Mouse (Mus musculus): ENCODE measurements around the gene Il6. TPM values are rescaled to one million over a fixed set of nuclear protein-coding genes. Genes with fewer than 3 reads are reported as not detected.
"Not testable (repeated sequence)": the region's sequence is repeated elsewhere in the genome, so short reads cannot be mapped to it uniquely, and the experiment has no call there.

Il6 gene
- polyA plus RNA-seq, 1 experiment from 2014 or later = 0.28 TPM

DNA sequence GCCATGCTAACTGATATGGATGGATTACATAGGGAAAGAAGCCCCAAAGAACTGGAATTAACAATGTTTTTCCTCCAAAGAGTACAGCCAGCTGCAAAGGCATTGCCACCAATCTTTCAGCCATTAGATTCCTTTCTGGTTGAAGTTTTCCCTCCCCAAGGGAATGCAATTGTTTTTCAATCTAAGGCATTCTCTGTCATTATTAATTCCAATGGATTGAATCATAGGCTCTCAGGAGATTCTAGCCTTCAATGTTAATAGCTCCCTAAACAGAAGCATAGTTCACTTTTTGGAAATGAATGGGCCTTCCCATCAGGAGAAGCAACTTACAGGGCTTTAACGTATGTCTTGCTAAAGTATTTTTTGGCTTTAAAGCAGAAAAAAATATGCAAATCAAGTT, 15.6 kb upstream of the Il6 start:
- ATAC-seq (ENCODE audit: insufficient number of reproducible peaks, insufficient read depth, low FRiP score, low read depth) = no peak
- 97% methylated on average over 1 of the region's 1 CpGs for WGBS
- Histone ChIP-seq H3K27ac (replicated peaks in 1 of 2; ENCODE audit: control insufficient read depth in 1 of 2, insufficient read depth in 1 of 2, low read depth in 2 of 2, low read length in 2 of 2) (no peak overlapping the region), H3K9me3 (ENCODE audit: control insufficient read depth, low read length) (no peaks in the 10 kb centered on the region), H3K36me3 (ENCODE audit: control insufficient read depth, insufficient read depth, low read length) (no peaks in the 10 kb centered on the region), H3K9ac (ENCODE audit: low read length) (no peak overlapping the region), H3K4me2 (ENCODE audit: low read length) (no peak overlapping the region), H3K4me1 (ENCODE audit: control insufficient read depth in 2 of 2, insufficient read depth in 2 of 2, low read length in 2 of 2) (peaks cover 0 to 4% of the 10 kb centered on the region in 2 experiments; a peak in 3 of 4 replicates), H3K27me3 (ENCODE audit: control insufficient read depth, insufficient read depth, low read length) (no peaks in the 10 kb centered on the region), H3K4me3 (ENCODE audit: control insufficient read depth in 1 of 2, insufficient read depth in 1 of 2, low read depth in 1 of 2, low read length in 2 of 2) (no peak overlapping the region)

DNA sequence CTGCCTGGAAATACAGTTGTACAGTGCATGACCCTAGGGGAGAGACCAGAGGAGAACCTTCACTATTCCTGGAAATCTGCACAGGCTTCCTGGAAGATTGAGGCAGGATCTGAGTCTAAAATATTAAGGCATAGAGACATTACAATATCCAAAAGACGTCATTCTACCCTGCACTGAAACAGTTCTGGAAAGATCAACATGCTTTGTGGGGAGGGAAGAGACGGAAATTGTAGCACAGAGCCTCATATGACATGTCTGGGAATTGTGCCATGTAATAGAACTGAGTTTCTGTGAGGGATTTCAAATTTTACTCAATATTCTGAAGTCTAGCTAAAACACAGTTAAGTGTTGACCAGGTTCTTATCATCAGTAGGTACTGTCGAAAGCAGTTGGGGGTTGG, 12.0 kb upstream of the Il6 start:
- H3K9me3 ChIP-seq (ENCODE audit: control insufficient read depth, low read length) = no peaks in the 10 kb centered on the region
- no peak overlapping the region for H3K4me2 ChIP-seq (ENCODE audit: low read length)
- no peaks in the 10 kb centered on the region for H3K27me3 ChIP-seq (ENCODE audit: control insufficient read depth, insufficient read depth, low read length)
- WGBS = 44% methylated on average over 3 of the region's 3 CpGs
- no peak overlapping the region for H3K9ac ChIP-seq (ENCODE audit: low read length)
- H3K4me3 ChIP-seq (ENCODE audit: control insufficient read depth in 1 of 2, insufficient read depth in 1 of 2, low read depth in 1 of 2, low read length in 2 of 2) = no peak overlapping the region
- no peak overlapping the region for H3K27ac ChIP-seq (replicated peaks in 1 of 2; ENCODE audit: control insufficient read depth in 1 of 2, insufficient read depth in 1 of 2, low read depth in 2 of 2, low read length in 2 of 2)
- ATAC-seq (ENCODE audit: insufficient number of reproducible peaks, insufficient read depth, low FRiP score, low read depth) = no peak
- H3K4me1 ChIP-seq (ENCODE audit: control insufficient read depth in 2 of 2, insufficient read depth in 2 of 2, low read length in 2 of 2) = peaks cover 0 to 4% of the 10 kb centered on the region in 2 experiments; a peak in 2 of 4 replicates
- H3K36me3 ChIP-seq (ENCODE audit: control insufficient read depth, insufficient read depth, low read length) = no peaks in the 10 kb centered on the region

- H3K27ac ChIP-seq (replicated peaks in 1 of 2; ENCODE audit: control insufficient read depth in 1 of 2, insufficient read depth in 1 of 2, low read depth in 2 of 2, low read length in 2 of 2) = no peak overlapping the region
- H3K4me3 ChIP-seq (ENCODE audit: control insufficient read depth in 1 of 2, insufficient read depth in 1 of 2, low read depth in 1 of 2, low read length in 2 of 2) = no peak overlapping the region
- no peaks in the 10 kb centered on the region for H3K9me3 ChIP-seq (ENCODE audit: control insufficient read depth, low read length)
- H3K9ac ChIP-seq (ENCODE audit: low read length) = no peak overlapping the region
- H3K4me1 ChIP-seq (ENCODE audit: control insufficient read depth in 2 of 2, insufficient read depth in 2 of 2, low read length in 2 of 2) = peaks cover 2 to 5% of the 10 kb centered on the region in 2 experiments
- no peaks in the 10 kb centered on the region for H3K27me3 ChIP-seq (ENCODE audit: control insufficient read depth, insufficient read depth, low read length)
- H3K4me2 ChIP-seq (ENCODE audit: low read length) = no peak overlapping the region
- ATAC-seq (ENCODE audit: insufficient number of reproducible peaks, insufficient read depth, low FRiP score, low read depth) = no peak
- 60% methylated on average over 2 of the region's 2 CpGs for WGBS
- no peaks in the 10 kb centered on the region for H3K36me3 ChIP-seq (ENCODE audit: control insufficient read depth, insufficient read depth, low read length)
Measured at GRCm38 (mm10) chr5:30014580-30014979, 1.7 kb downstream of the Il6 start.

DNA sequence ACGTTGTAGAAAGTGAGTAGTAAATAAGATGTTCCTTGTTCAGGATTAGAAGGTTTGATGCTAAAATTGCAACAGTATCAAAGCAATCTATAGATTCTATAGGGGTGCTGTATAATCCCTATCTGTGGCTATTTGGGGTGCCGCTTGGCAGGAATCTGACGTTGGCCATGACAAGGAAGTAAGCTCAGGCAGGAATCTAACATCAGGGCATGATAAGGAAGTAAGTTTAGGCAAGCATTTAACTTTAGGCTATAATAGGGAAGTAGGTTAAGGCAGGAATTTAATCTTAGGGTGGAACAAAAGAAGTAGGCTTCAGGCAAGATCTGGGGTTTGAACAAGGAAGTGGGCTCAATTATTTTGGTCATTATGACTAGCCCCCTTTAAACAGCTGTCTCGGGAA, 22.9 kb downstream of the Il6 start:
- not testable (repeated sequence) for H3K9ac ChIP-seq (ENCODE audit: low read length); H3K36me3 ChIP-seq (ENCODE audit: control insufficient read depth, insufficient read depth, low read length); H3K9me3 ChIP-seq (ENCODE audit: control insufficient read depth, low read length); H3K4me2 ChIP-seq (ENCODE audit: low read length); H3K27ac ChIP-seq (replicated peaks in 1 of 2; ENCODE audit: control insufficient read depth in 1 of 2, insufficient read depth in 1 of 2, low read depth in 2 of 2, low read length in 2 of 2); H3K4me3 ChIP-seq (ENCODE audit: control insufficient read depth in 1 of 2, insufficient read depth in 1 of 2, low read depth in 1 of 2, low read length in 2 of 2); ATAC-seq (ENCODE audit: insufficient number of reproducible peaks, insufficient read depth, low FRiP score, low read depth); H3K4me1 ChIP-seq (ENCODE audit: control insufficient read depth in 2 of 2, insufficient read depth in 2 of 2, low read length in 2 of 2); H3K27me3 ChIP-seq (ENCODE audit: control insufficient read depth, insufficient read depth, low read length)
- 74% methylated on average over 4 of the region's 4 CpGs for WGBS

DNA sequence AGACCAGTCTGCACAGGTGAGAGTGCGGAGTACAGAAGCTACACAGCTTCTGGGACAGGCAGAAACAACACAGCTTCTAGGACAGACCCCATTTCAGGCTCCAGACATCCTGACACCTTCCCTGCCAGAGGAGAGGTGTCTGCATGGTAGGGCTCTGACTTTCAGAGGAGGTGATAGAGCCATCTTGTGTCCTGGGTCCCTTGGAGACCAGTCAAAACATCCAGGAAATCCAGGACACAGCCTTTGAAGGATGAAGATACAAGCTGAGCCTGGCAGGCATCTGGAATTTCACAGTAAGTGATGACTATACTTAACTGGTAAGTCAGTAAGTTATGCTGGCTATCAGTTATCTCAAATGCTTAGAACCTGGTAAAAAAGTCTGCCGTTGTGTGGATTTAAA, 24.2 kb downstream of the Il6 start:
- not testable (repeated sequence) for ATAC-seq (ENCODE audit: insufficient number of reproducible peaks, insufficient read depth, low FRiP score, low read depth); H3K9ac ChIP-seq (ENCODE audit: low read length); H3K27me3 ChIP-seq (ENCODE audit: control insufficient read depth, insufficient read depth, low read length); H3K4me3 ChIP-seq (ENCODE audit: control insufficient read depth in 1 of 2, insufficient read depth in 1 of 2, low read depth in 1 of 2, low read length in 2 of 2); H3K4me1 ChIP-seq (ENCODE audit: control insufficient read depth in 2 of 2, insufficient read depth in 2 of 2, low read length in 2 of 2); H3K27ac ChIP-seq (replicated peaks in 1 of 2; ENCODE audit: control insufficient read depth in 1 of 2, insufficient read depth in 1 of 2, low read depth in 2 of 2, low read length in 2 of 2); H3K4me2 ChIP-seq (ENCODE audit: low read length); H3K9me3 ChIP-seq (ENCODE audit: control insufficient read depth, low read length); H3K36me3 ChIP-seq (ENCODE audit: control insufficient read depth, insufficient read depth, low read length)
- 57% methylated on average over 2 of the region's 2 CpGs for WGBS

GRCm38 (mm10) chr5:30039324-30039723, 26.4 kb downstream of the Il6 start:
- WGBS = 54% methylated on average over 5 of the region's 5 CpGs
- H3K36me3 ChIP-seq (ENCODE audit: control insufficient read depth, insufficient read depth, low read length); H3K4me3 ChIP-seq (ENCODE audit: control insufficient read depth in 1 of 2, insufficient read depth in 1 of 2, low read depth in 1 of 2, low read length in 2 of 2); H3K9ac ChIP-seq (ENCODE audit: low read length); H3K4me1 ChIP-seq (ENCODE audit: control insufficient read depth in 2 of 2, insufficient read depth in 2 of 2, low read length in 2 of 2); H3K27me3 ChIP-seq (ENCODE audit: control insufficient read depth, insufficient read depth, low read length); H3K4me2 ChIP-seq (ENCODE audit: low read length); ATAC-seq (ENCODE audit: insufficient number of reproducible peaks, insufficient read depth, low FRiP score, low read depth); H3K9me3 ChIP-seq (ENCODE audit: control insufficient read depth, low read length); H3K27ac ChIP-seq (replicated peaks in 1 of 2; ENCODE audit: control insufficient read depth in 1 of 2, insufficient read depth in 1 of 2, low read depth in 2 of 2, low read length in 2 of 2): not testable (repeated sequence)

GRCm38 (mm10) chr5:30039841-30040240, 26.9 kb downstream of the Il6 start:
- not testable (repeated sequence) for H3K4me2 ChIP-seq (ENCODE audit: low read length); H3K9ac ChIP-seq (ENCODE audit: low read length); H3K9me3 ChIP-seq (ENCODE audit: control insufficient read depth, low read length); H3K4me3 ChIP-seq (ENCODE audit: control insufficient read depth in 1 of 2, insufficient read depth in 1 of 2, low read depth in 1 of 2, low read length in 2 of 2); ATAC-seq (ENCODE audit: insufficient number of reproducible peaks, insufficient read depth, low FRiP score, low read depth); H3K27me3 ChIP-seq (ENCODE audit: control insufficient read depth, insufficient read depth, low read length); H3K4me1 ChIP-seq (ENCODE audit: control insufficient read depth in 2 of 2, insufficient read depth in 2 of 2, low read length in 2 of 2); H3K36me3 ChIP-seq (ENCODE audit: control insufficient read depth, insufficient read depth, low read length); H3K27ac ChIP-seq (replicated peaks in 1 of 2; ENCODE audit: control insufficient read depth in 1 of 2, insufficient read depth in 1 of 2, low read depth in 2 of 2, low read length in 2 of 2)
- WGBS = 48% methylated on average over 4 of the region's 4 CpGs

- no peaks in the 10 kb centered on the region for H3K4me1 ChIP-seq (ENCODE audit: control insufficient read depth in 2 of 2, insufficient read depth in 2 of 2, low read length in 2 of 2)
- H3K9me3 ChIP-seq (ENCODE audit: control insufficient read depth, low read length) = no peaks in the 10 kb centered on the region
- H3K4me2 ChIP-seq (ENCODE audit: low read length) = no peak overlapping the region
- no peak overlapping the region for H3K27ac ChIP-seq (replicated peaks in 1 of 2; ENCODE audit: control insufficient read depth in 1 of 2, insufficient read depth in 1 of 2, low read depth in 2 of 2, low read length in 2 of 2)
- no peaks in the 10 kb centered on the region for H3K27me3 ChIP-seq (ENCODE audit: control insufficient read depth, insufficient read depth, low read length)
- no peak overlapping the region for H3K9ac ChIP-seq (ENCODE audit: low read length)
- 87% methylated on average over 6 of the region's 6 CpGs for WGBS
- peaks cover 33% of the 10 kb centered on the region for H3K36me3 ChIP-seq (ENCODE audit: control insufficient read depth, insufficient read depth, low read length)
- ATAC-seq (ENCODE audit: insufficient number of reproducible peaks, insufficient read depth, low FRiP score, low read depth) = no peak
- no peak overlapping the region for H3K4me3 ChIP-seq (ENCODE audit: control insufficient read depth in 1 of 2, insufficient read depth in 1 of 2, low read depth in 1 of 2, low read length in 2 of 2)
Measured at GRCm38 (mm10) chr5:30058216-30058731, 45.4 kb downstream of the Il6 start.
